Mouse (Mus musculus) ES-Bruce4 (cell line): ENCODE measurements around the gene Syncrip.

ENCODE experiments used
- CTCF ChIP-seq: IDR thresholded peaks from one replicate; pipeline ENCODE4 v1.8.1; 2011; ENCODE audit warnings: low read depth, low read length
- EP300 ChIP-seq: IDR thresholded peaks from 2 replicates; pipeline ENCODE4 v1.6.1; 2011; ENCODE audit warnings: low read depth, low read length; ENCODE audit not compliant: insufficient read depth
- POLR2A ChIP-seq: IDR thresholded peaks from one replicate; pipeline ENCODE4 v1.8.1; 2011; ENCODE audit warnings: low read length; ENCODE audit not compliant: insufficient read depth

DNA sequence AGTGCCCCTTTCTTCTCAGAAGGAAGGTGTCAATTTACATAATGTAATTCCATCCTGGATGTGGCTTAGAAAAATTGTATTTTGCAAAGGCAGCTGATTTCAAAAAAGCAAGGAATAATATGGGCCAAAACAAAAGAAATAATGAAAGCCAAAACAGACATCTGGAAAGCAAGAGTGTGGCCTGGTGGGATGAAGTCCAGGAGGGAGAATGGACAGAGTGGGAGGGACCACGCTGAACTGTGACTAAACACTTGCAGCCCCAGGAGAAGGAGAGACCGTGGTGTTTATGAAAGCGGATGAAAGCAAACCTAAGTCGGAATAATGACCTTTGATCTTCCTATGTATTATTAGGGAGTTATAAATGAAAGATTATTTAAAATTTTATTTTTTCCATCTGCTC lies 45.6 kb upstream of the Syncrip start:
- TF ChIP-seq EP300, result no peak
- no peak for TF ChIP-seq CTCF
- no peak for TF ChIP-seq POLR2A
